Mouse (Mus musculus) heart, embryonic 12.5 days (tissue): ENCODE results near the gene Bmpr1b. TPM values are rescaled to one million over a fixed set of nuclear protein-coding genes. Genes with fewer than 3 reads are reported as not detected.

Experiments used
- ATAC-seq: fragments of 200-750 bp; cut with Nextera tagmentation; 2 replicates; pipeline ENCODE4 v1.8.0; 2017; ENCODE audit warnings: moderate TSS enrichment, moderate library complexity; ENCODE audit not compliant: insufficient number of reproducible peaks, low FRiP score
- H3K27ac ChIP-seq: fragments of 300-500 bp; sonication (generic); 2 replicates; pipeline ENCODE4 v1.5.1; 2016; ENCODE audit warnings: mild to moderate bottlenecking, moderate library complexity; ENCODE audit not compliant: poor library complexity, severe bottlenecking
- H3K27me3 ChIP-seq: fragments of 300-500 bp; sonication (generic); replicated peaks from 2 replicates; pipeline ENCODE4 v1.6.1; 2016; ENCODE audit warnings: mild to moderate bottlenecking, moderate library complexity
- H3K36me3 ChIP-seq: fragments of 300-500 bp; sonication (generic); 2 replicates; pipeline ENCODE4 v1.6.1; 2016; ENCODE audit warnings: mild to moderate bottlenecking, moderate library complexity
- H3K4me1 ChIP-seq: fragments of 300-500 bp; sonication (generic); replicated peaks from 2 replicates; pipeline ENCODE4 v1.6.1; 2016; ENCODE audit warnings: mild to moderate bottlenecking
- H3K4me2 ChIP-seq: fragments of 300-500 bp; sonication (generic); 2 replicates; pipeline ENCODE4 v1.6.1; 2016; ENCODE audit warnings: mild to moderate bottlenecking, moderate library complexity
- H3K4me3 ChIP-seq: fragments of 300-500 bp; sonication (generic); 2 replicates; pipeline ENCODE4 v1.5.1; 2016; ENCODE audit warnings: mild to moderate bottlenecking
- H3K9ac ChIP-seq: fragments of 300-500 bp; sonication (generic); 2 replicates; pipeline ENCODE4 v1.6.1; 2016; ENCODE audit warnings: mild to moderate bottlenecking, moderate library complexity
- H3K9me3 ChIP-seq: fragments of 300-500 bp; sonication (generic); replicated peaks from 2 replicates; pipeline ENCODE4 v1.6.1; 2016; ENCODE audit warnings: mild to moderate bottlenecking, moderate library complexity
- WGBS: fragments of 180-500 bp; shearing (Covaris S2); methylation state at CpG from one replicate; pipeline ENCODE4 v1.1.7; 2016; 5-methylcytosine and 5-hydroxymethylcytosine counted together
- polyA plus RNA-seq: library from polyadenylated mRNA; unstranded; fragments of >200 nt; fragmentation: Nextera tagmentation; extraction: Ambion mirVana; gene quantifications from 2 replicates; pipeline ENCODE4 v1.2.1, GENCODE M21; 2016

The Bmpr1b gene
- polyA plus RNA-seq, 1 experiment from 2014 or later: 1.8 TPM

DNA sequence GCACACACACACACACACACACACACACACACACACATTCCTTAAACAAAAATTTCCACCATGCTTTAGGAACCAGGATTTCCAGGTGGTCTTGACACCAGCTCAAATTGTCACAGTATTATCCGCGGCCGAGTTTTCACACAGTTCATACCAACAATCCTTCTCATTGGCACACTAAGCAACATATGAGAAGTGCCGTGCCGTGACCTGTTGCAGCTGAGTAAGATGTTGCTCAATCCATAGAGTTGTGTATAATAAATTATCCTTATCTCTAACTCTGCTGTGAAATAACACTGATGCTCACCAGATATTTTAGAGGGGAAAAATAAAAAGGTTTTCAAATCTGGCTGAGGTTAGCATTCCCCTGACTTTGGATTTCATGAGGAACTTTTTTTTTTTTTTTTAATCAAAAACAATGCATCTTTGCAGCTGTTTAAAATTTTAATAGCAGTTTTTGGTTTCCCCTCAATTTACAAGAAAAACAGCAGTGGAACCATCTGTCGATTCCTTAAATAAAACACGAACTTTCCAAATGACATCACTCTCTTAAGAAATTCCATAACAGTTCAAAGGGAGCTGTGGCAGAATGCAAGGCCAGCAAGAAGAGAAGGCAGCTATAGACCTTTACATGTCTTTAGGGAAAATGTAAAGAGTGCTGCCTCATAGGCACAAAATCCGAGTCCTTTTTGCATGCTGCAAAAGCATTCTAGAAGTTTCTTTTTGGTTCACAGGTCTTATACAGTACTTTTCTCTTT lies 378.0 kb downstream of the Bmpr1b start:
- WGBS: 79% methylated on average over 8 of the region's 8 CpGs
- no peak overlapping the region for H3K9ac ChIP-seq
- H3K36me3 ChIP-seq: no peaks in the 10 kb centered on the region
- H3K4me2 ChIP-seq: no peak overlapping the region
- H3K27me3 ChIP-seq: no peaks in the 10 kb centered on the region
- no peaks in the 10 kb centered on the region for H3K4me1 ChIP-seq
- no peak overlapping the region for H3K27ac ChIP-seq
- no peak overlapping the region for H3K4me3 ChIP-seq
- no peaks in the 10 kb centered on the region for H3K9me3 ChIP-seq
- no peak for ATAC-seq

Other genes with a start within 250 kb of the Bmpr1b start
- gene Pdlim5, start 226.3 kb upstream of the Bmpr1b start, polyA plus RNA-seq: 218 and 224 TPM in 2 replicates